Mouse (Mus musculus): ENCODE results near the gene Rbms3. TPM values are rescaled to one million over a fixed set of nuclear protein-coding genes. Genes with fewer than 3 reads are reported as not detected.

The Rbms3 gene
- polyA plus RNA-seq, 1 experiment from 2014 or later: 38.4 TPM

DNA sequence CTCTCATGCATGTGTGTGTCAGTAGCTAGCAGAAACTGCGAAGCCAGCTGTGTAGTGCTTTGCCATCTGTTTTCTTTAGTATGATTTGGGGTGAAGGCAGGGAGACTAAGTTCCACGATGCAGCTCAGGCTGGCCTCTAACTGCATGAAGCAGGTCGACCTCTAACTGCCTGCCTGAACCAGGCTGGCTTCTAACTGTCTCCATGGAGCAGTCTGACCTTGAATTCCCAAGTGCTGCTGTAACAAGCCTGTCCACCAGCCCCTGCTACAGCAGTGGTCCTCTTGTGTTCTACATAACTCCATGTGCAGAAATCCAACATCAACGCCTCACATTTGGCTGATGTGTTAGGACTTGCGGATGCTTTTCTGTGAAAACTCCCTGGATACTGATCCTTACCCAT, 1009.3 kb downstream of the Rbms3 start:
- no peak for ATAC-seq (ENCODE audit: low FRiP score)
- Histone ChIP-seq H3K9ac (ENCODE audit: low read depth, low read length) (no peak overlapping the region), H3K27me3 (ENCODE audit: control insufficient read depth, insufficient read depth, low read length) (no peaks in the 10 kb centered on the region), H3K27ac (ENCODE audit: low read depth, low read length) (no peak overlapping the region), H3K4me1 (replicated peaks; ENCODE audit: control insufficient read depth, insufficient read depth, low read length) (no peaks in the 10 kb centered on the region), H3K4me3 (ENCODE audit: low read depth, low read length) (no peak overlapping the region), H3K9me3 (ENCODE audit: control insufficient read depth, low read length) (no peaks in the 10 kb centered on the region), H3K36me3 (ENCODE audit: control insufficient read depth, insufficient read depth, low read length) (no peaks in the 10 kb centered on the region), H3K4me2 (replicated peaks; ENCODE audit: low read depth, low read length) (no peak overlapping the region)
- DNase-seq (ENCODE audit: low spot score): no peak
- 81% methylated on average over 5 of the region's 5 CpGs for WGBS

DNA sequence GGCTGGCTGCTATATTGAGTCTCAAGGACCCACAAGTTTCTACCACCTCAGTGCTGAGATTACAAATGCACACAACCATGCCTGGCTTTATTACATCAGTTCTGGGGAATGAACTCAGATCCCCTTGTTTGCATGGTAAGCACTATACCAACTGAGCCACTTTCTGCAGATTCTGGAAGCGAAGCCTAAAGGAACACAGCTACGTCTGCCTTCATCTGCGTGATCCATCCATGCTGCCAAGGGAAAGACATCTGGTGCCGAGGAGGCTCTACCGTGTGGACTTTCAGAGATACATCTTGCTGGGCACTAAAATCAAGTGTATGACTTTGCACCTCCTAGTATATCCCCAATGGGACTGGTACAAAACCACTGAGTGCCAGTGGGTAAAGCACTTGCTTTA, 1010.8 kb downstream of the Rbms3 start:
- no peak overlapping the region for H3K4me2 ChIP-seq (replicated peaks; ENCODE audit: low read depth, low read length)
- no peak overlapping the region for H3K4me3 ChIP-seq (ENCODE audit: low read depth, low read length)
- no peak for ATAC-seq (ENCODE audit: low FRiP score)
- WGBS: 96% methylated on average over 5 of the region's 5 CpGs
- DNase-seq (ENCODE audit: low spot score): no peak
- H3K9me3 ChIP-seq (ENCODE audit: control insufficient read depth, low read length): no peaks in the 10 kb centered on the region
- no peaks in the 10 kb centered on the region for H3K27me3 ChIP-seq (ENCODE audit: control insufficient read depth, insufficient read depth, low read length)
- H3K9ac ChIP-seq (ENCODE audit: low read depth, low read length): no peak overlapping the region
- H3K36me3 ChIP-seq (ENCODE audit: control insufficient read depth, insufficient read depth, low read length): no peaks in the 10 kb centered on the region
- H3K27ac ChIP-seq (ENCODE audit: low read depth, low read length): no peak overlapping the region
- no peaks in the 10 kb centered on the region for H3K4me1 ChIP-seq (replicated peaks; ENCODE audit: control insufficient read depth, insufficient read depth, low read length)

GRCm38 (mm10) chr9:116613276-116613675, 1016.4 kb downstream of the Rbms3 start:
- H3K27me3 ChIP-seq (ENCODE audit: control insufficient read depth, insufficient read depth, low read length): no peaks in the 10 kb centered on the region
- no peaks in the 10 kb centered on the region for H3K9me3 ChIP-seq (ENCODE audit: control insufficient read depth, low read length)
- H3K4me2 ChIP-seq (replicated peaks; ENCODE audit: low read depth, low read length): no peak overlapping the region
- H3K36me3 ChIP-seq (ENCODE audit: control insufficient read depth, insufficient read depth, low read length): no peaks in the 10 kb centered on the region
- no peak overlapping the region for H3K9ac ChIP-seq (ENCODE audit: low read depth, low read length)
- DNase-seq (ENCODE audit: low spot score) (no peak), ATAC-seq (ENCODE audit: low FRiP score) (no peak)
- no peak overlapping the region for H3K4me3 ChIP-seq (ENCODE audit: low read depth, low read length)
- H3K27ac ChIP-seq (ENCODE audit: low read depth, low read length): no peak overlapping the region
- H3K4me1 ChIP-seq (replicated peaks; ENCODE audit: control insufficient read depth, insufficient read depth, low read length): no peaks in the 10 kb centered on the region
- 91% methylated on average over 7 of the region's 7 CpGs for WGBS

DNA sequence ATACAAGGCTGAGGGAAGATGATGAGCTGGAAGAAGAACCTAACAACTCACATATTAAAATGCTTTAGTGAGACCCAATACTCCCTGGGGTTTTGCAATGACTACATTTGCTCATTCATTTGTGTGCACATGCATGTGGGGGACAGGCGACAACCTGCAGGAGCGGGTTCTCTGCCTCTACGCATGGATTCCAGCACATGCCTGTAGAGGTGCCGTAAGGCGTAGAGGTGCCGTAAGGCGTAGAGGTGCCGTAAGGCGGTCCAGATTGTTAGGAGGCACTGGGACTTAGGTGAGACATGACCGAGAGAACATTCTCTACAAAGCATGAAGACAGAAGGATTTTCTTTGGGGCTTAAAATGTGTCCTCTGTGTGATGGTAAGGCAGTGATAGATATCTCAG, 1033.7 kb downstream of the Rbms3 start:
- no peak overlapping the region for H3K27ac ChIP-seq (ENCODE audit: low read depth, low read length)
- no peaks in the 10 kb centered on the region for H3K36me3 ChIP-seq (ENCODE audit: control insufficient read depth, insufficient read depth, low read length)
- H3K4me2 ChIP-seq (replicated peaks; ENCODE audit: low read depth, low read length): no peak overlapping the region
- no peaks in the 10 kb centered on the region for H3K4me1 ChIP-seq (replicated peaks; ENCODE audit: control insufficient read depth, insufficient read depth, low read length)
- H3K9ac ChIP-seq (ENCODE audit: low read depth, low read length): no peak overlapping the region
- no peak for DNase-seq (ENCODE audit: low spot score)
- no peaks in the 10 kb centered on the region for H3K27me3 ChIP-seq (ENCODE audit: control insufficient read depth, insufficient read depth, low read length)
- H3K4me3 ChIP-seq (ENCODE audit: low read depth, low read length): no peak overlapping the region
- 99% methylated on average over 10 of the region's 10 CpGs for WGBS
- no peaks in the 10 kb centered on the region for H3K9me3 ChIP-seq (ENCODE audit: control insufficient read depth, low read length)
- no peak for ATAC-seq (ENCODE audit: low FRiP score)

DNA sequence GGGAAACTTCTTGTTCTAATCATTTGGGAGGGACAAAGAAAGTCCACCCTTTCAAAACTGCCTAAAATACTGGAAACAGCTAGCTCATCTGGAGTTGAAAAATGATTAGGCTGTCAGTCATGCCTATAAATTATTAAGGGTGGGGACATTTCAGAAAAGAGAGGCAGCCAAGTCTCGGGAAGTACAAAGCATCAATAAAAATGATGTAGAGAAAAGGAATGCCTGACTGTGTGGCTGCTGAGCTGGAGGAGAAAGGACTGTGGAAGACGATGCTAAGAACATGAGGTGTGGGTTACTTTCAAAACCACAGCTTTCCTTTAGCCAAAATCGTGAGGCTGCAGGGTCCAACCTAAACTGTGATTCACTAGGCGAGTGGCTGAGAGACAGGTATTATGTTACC, 1037.2 kb downstream of the Rbms3 start:
- no peak for DNase-seq (ENCODE audit: low spot score)
- Histone ChIP-seq H3K4me1 (replicated peaks; ENCODE audit: control insufficient read depth, insufficient read depth, low read length) (no peaks in the 10 kb centered on the region), H3K4me2 (replicated peaks; ENCODE audit: low read depth, low read length) (no peak overlapping the region), H3K9me3 (ENCODE audit: control insufficient read depth, low read length) (no peaks in the 10 kb centered on the region), H3K9ac (ENCODE audit: low read depth, low read length) (no peak overlapping the region), H3K27ac (ENCODE audit: low read depth, low read length) (no peak overlapping the region), H3K27me3 (ENCODE audit: control insufficient read depth, insufficient read depth, low read length) (no peaks in the 10 kb centered on the region), H3K4me3 (ENCODE audit: low read depth, low read length) (no peak overlapping the region), H3K36me3 (ENCODE audit: control insufficient read depth, insufficient read depth, low read length) (no peaks in the 10 kb centered on the region)
- 94% methylated on average over 4 of the region's 4 CpGs for WGBS
- no peak for ATAC-seq (ENCODE audit: low FRiP score)

- H3K4me3 ChIP-seq (ENCODE audit: low read depth, low read length): no peak overlapping the region
- DNase-seq (ENCODE audit: low spot score) (no peak), ATAC-seq (ENCODE audit: low FRiP score) (no peak)
- H3K9ac ChIP-seq (ENCODE audit: low read depth, low read length): no peak overlapping the region
- no peaks in the 10 kb centered on the region for H3K36me3 ChIP-seq (ENCODE audit: control insufficient read depth, insufficient read depth, low read length)
- 92% methylated on average over 9 of the region's 9 CpGs for whole genome bisulfite sequencing
- H3K27ac ChIP-seq (ENCODE audit: low read depth, low read length): no peak overlapping the region
- no peaks in the 10 kb centered on the region for H3K27me3 ChIP-seq (ENCODE audit: control insufficient read depth, insufficient read depth, low read length)
- no peak overlapping the region for H3K4me2 ChIP-seq (replicated peaks; ENCODE audit: low read depth, low read length)
- H3K9me3 ChIP-seq (ENCODE audit: control insufficient read depth, low read length): no peaks in the 10 kb centered on the region
- H3K4me1 ChIP-seq (replicated peaks; ENCODE audit: control insufficient read depth, insufficient read depth, low read length): no peaks in the 10 kb centered on the region
Measured at GRCm38 (mm10) chr9:116591071-116591470, 1038.6 kb downstream of the Rbms3 start.

- no peak for ATAC-seq (ENCODE audit: low FRiP score)
- 96% methylated on average over 2 of the region's 2 CpGs for WGBS
Measured at GRCm38 (mm10) chr9:116569680-116570079, 1060.0 kb downstream of the Rbms3 start.

DNA sequence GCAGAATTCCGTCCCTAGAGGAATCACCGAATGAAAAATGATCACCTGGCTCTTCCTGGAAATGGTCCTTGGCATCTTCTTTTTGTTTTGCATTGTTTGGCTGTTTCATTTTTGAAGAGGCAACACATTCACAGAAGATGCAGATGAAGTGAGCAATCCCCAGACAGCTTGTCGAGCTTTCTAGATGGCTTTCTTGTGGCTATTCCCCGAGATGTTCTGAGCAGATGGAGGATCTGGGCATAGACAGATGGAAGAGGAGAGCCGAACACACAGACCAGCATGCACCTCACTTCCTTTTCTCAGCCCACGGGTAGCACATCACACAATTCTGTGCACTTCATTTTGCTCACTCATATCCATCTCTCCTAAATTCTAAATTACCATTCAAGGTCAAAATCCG, 1063.0 kb downstream of the Rbms3 start:
- ATAC-seq (ENCODE audit: low FRiP score) (no peak), DNase-seq (ENCODE audit: low spot score) (no peak)
- no peak overlapping the region for H3K27ac ChIP-seq (ENCODE audit: low read depth, low read length)
- H3K9me3 ChIP-seq (ENCODE audit: control insufficient read depth, low read length): no peaks in the 10 kb centered on the region
- no peaks in the 10 kb centered on the region for H3K27me3 ChIP-seq (ENCODE audit: control insufficient read depth, insufficient read depth, low read length)
- no peak overlapping the region for H3K9ac ChIP-seq (ENCODE audit: low read depth, low read length)
- WGBS: 89% methylated on average over 7 of the region's 7 CpGs
- H3K4me1 ChIP-seq (replicated peaks; ENCODE audit: control insufficient read depth, insufficient read depth, low read length): no peaks in the 10 kb centered on the region
- H3K4me3 ChIP-seq (ENCODE audit: low read depth, low read length): no peak overlapping the region
- no peaks in the 10 kb centered on the region for H3K36me3 ChIP-seq (ENCODE audit: control insufficient read depth, insufficient read depth, low read length)
- H3K4me2 ChIP-seq (replicated peaks; ENCODE audit: low read depth, low read length): no peak overlapping the region

More at GRCm38 (mm10) chr9:116569680-116570079, 1060.0 kb downstream of the Rbms3 start:
- DNase-seq (ENCODE audit: low spot score): no peak
- Histone ChIP-seq H3K4me2 (replicated peaks; ENCODE audit: low read depth, low read length) (no peak overlapping the region), H3K36me3 (ENCODE audit: control insufficient read depth, insufficient read depth, low read length) (no peaks in the 10 kb centered on the region), H3K4me1 (replicated peaks; ENCODE audit: control insufficient read depth, insufficient read depth, low read length) (no peaks in the 10 kb centered on the region), H3K9me3 (ENCODE audit: control insufficient read depth, low read length) (no peaks in the 10 kb centered on the region), H3K9ac (ENCODE audit: low read depth, low read length) (no peak overlapping the region), H3K27me3 (ENCODE audit: control insufficient read depth, insufficient read depth, low read length) (no peaks in the 10 kb centered on the region), H3K4me3 (ENCODE audit: low read depth, low read length) (no peak overlapping the region), H3K27ac (ENCODE audit: low read depth, low read length) (no peak overlapping the region)

GRCm38 (mm10) chr9:116557781-116558180, 1071.9 kb downstream of the Rbms3 start:
- H3K36me3 ChIP-seq (ENCODE audit: control insufficient read depth, insufficient read depth, low read length): no peaks in the 10 kb centered on the region
- no peak overlapping the region for H3K9ac ChIP-seq (ENCODE audit: low read depth, low read length)
- no peaks in the 10 kb centered on the region for H3K27me3 ChIP-seq (ENCODE audit: control insufficient read depth, insufficient read depth, low read length)
- H3K27ac ChIP-seq (ENCODE audit: low read depth, low read length): no peak overlapping the region
- no peak overlapping the region for H3K4me3 ChIP-seq (ENCODE audit: low read depth, low read length)
- no peaks in the 10 kb centered on the region for H3K4me1 ChIP-seq (replicated peaks; ENCODE audit: control insufficient read depth, insufficient read depth, low read length)
- 95% methylated on average over 5 of the region's 5 CpGs for WGBS
- no peak for DNase-seq (ENCODE audit: low spot score)
- no peaks in the 10 kb centered on the region for H3K9me3 ChIP-seq (ENCODE audit: control insufficient read depth, low read length)
- H3K4me2 ChIP-seq (replicated peaks; ENCODE audit: low read depth, low read length): no peak overlapping the region
- ATAC-seq (ENCODE audit: low FRiP score): no peak
